Mouse (Mus musculus): ENCODE data around the gene Tmprss12.
"Not testable (repeated sequence)": the region's sequence is repeated elsewhere in the genome, so short reads cannot be mapped to it uniquely, and the experiment has no call there.

GRCm38 (mm10) chr15:100332077-100332961 lies 51.7 kb downstream of the Tmprss12 start:
- not testable (repeated sequence) for TF ChIP-seq CTCF (IDR thresholded peaks at IDR 0.05; ENCODE audit: borderline replicate concordance, insufficient read depth, low read depth, low read length); POLR2A (IDR thresholded peaks at IDR 0.05; ENCODE audit: borderline replicate concordance, insufficient read depth, low read length)
